Mouse (Mus musculus) MEL (cell line): ENCODE data around the gene Ccdc162. TPM values are rescaled to one million over a fixed set of nuclear protein-coding genes. Genes with fewer than 3 reads are reported as not detected.

ENCODE experiments used
- DNase-seq: peaks from one replicate; pipeline ENCODE4 v3.0.0; 2011; ENCODE audit warnings: low read depth, low spot score
- H3K27ac ChIP-seq: 2 replicates; pipeline ENCODE4 v1.5.1; 2012; ENCODE audit warnings: low read depth, mild to moderate bottlenecking, control low read depth, low read length, moderate library complexity; ENCODE audit not compliant: control insufficient read depth
- H3K27me3 ChIP-seq, 2 experiments: fragments of 150-350 bp in 1 of 2; sonication (generic) in 1 of 2; 2 replicates each; pipeline ENCODE4 v1.6.1; 2012; ENCODE audit warnings: low read length in 2 of 2, mild to moderate bottlenecking in 2 of 2, improper control_type of control experiment in 1 of 2, moderate library complexity in 1 of 2; ENCODE audit not compliant: insufficient read depth in 2 of 2, control insufficient read depth in 1 of 2
- H3K36me3 ChIP-seq, 2 experiments: 2 replicates each; pipeline ENCODE4 v1.6.1; 2012 to 2014; ENCODE audit warnings: low read length in 2 of 2, improper control_type of control experiment in 1 of 2, inconsistent platforms in 1 of 2, mild to moderate bottlenecking in 1 of 2; ENCODE audit not compliant: insufficient read depth in 2 of 2, control insufficient read depth in 1 of 2
- H3K4me1 ChIP-seq, 2 experiments: fragments of 150-350 bp in 1 of 2; sonication (generic) in 1 of 2; 2 replicates each; pipeline ENCODE4 v1.6.1; 2012; ENCODE audit warnings: low read length in 2 of 2, improper control_type of control experiment in 1 of 2, mild to moderate bottlenecking in 1 of 2; ENCODE audit not compliant: insufficient read depth in 2 of 2, control insufficient read depth in 1 of 2
- H3K4me3 ChIP-seq, 2 experiments: fragments of 150-350 bp in 1 of 2; sonication (generic) in 1 of 2; 2 replicates each; pipeline ENCODE4 v1.5.1; 2012; ENCODE audit warnings: low read depth in 2 of 2, low read length in 2 of 2, mild to moderate bottlenecking in 2 of 2, moderate library complexity in 2 of 2, control low read depth in 1 of 2, improper control_type of control experiment in 1 of 2; ENCODE audit not compliant: control insufficient read depth in 1 of 2, insufficient read depth in 1 of 2
- H3K79me2 ChIP-seq: 2 replicates; pipeline ENCODE4 v1.6.1; 2012; ENCODE audit warnings: mild to moderate bottlenecking, low read length, moderate library complexity; ENCODE audit not compliant: control insufficient read depth, poor library complexity, insufficient read depth
- H3K9ac ChIP-seq: 2 replicates; pipeline ENCODE4 v1.6.1; 2012; ENCODE audit warnings: low read depth, mild to moderate bottlenecking, control low read depth, low read length, moderate library complexity; ENCODE audit not compliant: control insufficient read depth, poor library complexity, severe bottlenecking
- H3K9me3 ChIP-seq: fragments of 150-350 bp; sonication (generic); replicated peaks from 2 replicates; pipeline ENCODE4 v1.6.1; 2012; ENCODE audit warnings: mild to moderate bottlenecking, low read length, improper control_type of control experiment, moderate library complexity; ENCODE audit not compliant: insufficient read depth
- BHLHE40 ChIP-seq: IDR thresholded peaks from 2 replicates; pipeline ENCODE4 v1.6.1; 2012; ENCODE audit warnings: low read depth, mild to moderate bottlenecking, inconsistent platforms, low read length, improper control_type of control experiment, borderline replicate concordance
- CHD2 ChIP-seq: IDR thresholded peaks from 2 replicates; pipeline ENCODE4 v1.6.1; 2011; ENCODE audit warnings: low read length, improper control_type of control experiment
- CTCF ChIP-seq, 3 experiments: IDR thresholded peaks in 2 of 3; conservative IDR thresholded peaks in 1 of 3; 2 replicates each; pipeline ENCODE4 v1.5.1; 2011 to 2012; ENCODE audit warnings: low read length in 3 of 3, low read depth in 2 of 3, mild to moderate bottlenecking in 2 of 3, improper control_type of control experiment in 1 of 3, inconsistent platforms in 1 of 3, mixed read lengths in 1 of 3, moderate library complexity in 1 of 3; ENCODE audit not compliant: control insufficient read depth in 1 of 3, insufficient read depth in 1 of 3, poor library complexity in 1 of 3, severe bottlenecking in 1 of 3
- ELF1 ChIP-seq: IDR thresholded peaks from 2 replicates; pipeline ENCODE4 v1.6.1; 2014; ENCODE audit warnings: low read depth, mild to moderate bottlenecking, inconsistent platforms, low read length, improper control_type of control experiment, moderate library complexity
- EP300 ChIP-seq, 2 experiments: IDR thresholded peaks; 2 replicates each; pipeline ENCODE4 v1.6.1; 2011; ENCODE audit warnings: improper control_type of control experiment in 2 of 2, low read length in 2 of 2, low read depth in 1 of 2, mild to moderate bottlenecking in 1 of 2
- ETS1 ChIP-seq: IDR thresholded peaks from 2 replicates; pipeline ENCODE4 v1.6.1; 2012; ENCODE audit warnings: low read depth, mild to moderate bottlenecking, inconsistent platforms, low read length, improper control_type of control experiment, moderate library complexity
- GABPA ChIP-seq: IDR thresholded peaks from 2 replicates; pipeline ENCODE4 v1.6.1; 2012; ENCODE audit warnings: low read depth, mild to moderate bottlenecking, inconsistent platforms, low read length, improper control_type of control experiment, moderate library complexity
- GATA1 ChIP-seq: IDR thresholded peaks from 2 replicates; pipeline ENCODE4 v1.6.1; 2011; ENCODE audit warnings: low read depth, low read length, improper control_type of control experiment
- HCFC1 ChIP-seq: IDR thresholded peaks from 2 replicates; pipeline ENCODE4 v1.6.1; 2012; ENCODE audit warnings: low read depth, mild to moderate bottlenecking, inconsistent platforms, low read length, improper control_type of control experiment, moderate library complexity
- JUND ChIP-seq: IDR thresholded peaks from 2 replicates; pipeline ENCODE4 v1.6.1; 2011; ENCODE audit warnings: low read depth, mild to moderate bottlenecking, improper control_type of control experiment, low read length
- KAT2A ChIP-seq: conservative IDR thresholded peaks from 2 replicates; pipeline ENCODE4 v1.6.1; 2012; ENCODE audit warnings: low read depth, low read length, improper control_type of control experiment, inconsistent platforms
- MAFK ChIP-seq: IDR thresholded peaks from 2 replicates; pipeline ENCODE4 v1.6.1; 2011; ENCODE audit warnings: low read depth, mild to moderate bottlenecking, low read length, improper control_type of control experiment, borderline replicate concordance
- MAX ChIP-seq: IDR thresholded peaks from 2 replicates; pipeline ENCODE4 v1.6.1; 2011; ENCODE audit warnings: low read length, improper control_type of control experiment
- MXI1 ChIP-seq: IDR thresholded peaks from 2 replicates; pipeline ENCODE4 v1.6.1; 2011; ENCODE audit warnings: mild to moderate bottlenecking, low read depth, low read length, improper control_type of control experiment
- MYB ChIP-seq: IDR thresholded peaks from 2 replicates; pipeline ENCODE4 v1.6.1; 2011; ENCODE audit warnings: mild to moderate bottlenecking, low read depth, low read length, improper control_type of control experiment
- MYC ChIP-seq: IDR thresholded peaks from 2 replicates; pipeline ENCODE4 v1.6.1; 2011; ENCODE audit warnings: low read depth, mild to moderate bottlenecking, low read length, improper control_type of control experiment, moderate library complexity
- NRF1 ChIP-seq: IDR thresholded peaks from 2 replicates; pipeline ENCODE4 v1.6.1; 2014; ENCODE audit warnings: low read depth, mild to moderate bottlenecking, inconsistent platforms, low read length, improper control_type of control experiment, moderate library complexity; ENCODE audit not compliant: poor library complexity, insufficient read depth, severe bottlenecking
- POLR2A ChIP-seq, 2 experiments: IDR thresholded peaks; 2 replicates each; pipeline ENCODE4 v1.6.1; 2011 to 2012; ENCODE audit warnings: low read length in 2 of 2, mild to moderate bottlenecking in 2 of 2, control low read depth in 1 of 2, improper control_type of control experiment in 1 of 2, low read depth in 1 of 2, moderate library complexity in 1 of 2; ENCODE audit not compliant: control insufficient read depth in 1 of 2, insufficient read depth in 1 of 2, poor library complexity in 1 of 2
- POLR2AphosphoS2 ChIP-seq: IDR thresholded peaks from 2 replicates; pipeline ENCODE4 v1.6.1; 2011; ENCODE audit warnings: low read length, improper control_type of control experiment
- POLR2AphosphoS5 ChIP-seq: IDR thresholded peaks from 2 replicates; pipeline ENCODE4 v1.6.1; 2012; ENCODE audit warnings: low read depth, borderline replicate concordance, mild to moderate bottlenecking, inconsistent platforms, low read length, moderate library complexity, mixed read lengths
- RAD21 ChIP-seq: IDR thresholded peaks from 2 replicates; pipeline ENCODE4 v1.6.1; 2011; ENCODE audit warnings: mild to moderate bottlenecking, low read depth, low read length, improper control_type of control experiment
- SIN3A ChIP-seq: IDR thresholded peaks from 2 replicates; pipeline ENCODE4 v1.6.1; 2012; ENCODE audit warnings: low read length, improper control_type of control experiment, inconsistent platforms
- TAL1 ChIP-seq: IDR thresholded peaks from 2 replicates; pipeline ENCODE4 v1.6.1; 2012; ENCODE audit warnings: mild to moderate bottlenecking, inconsistent platforms, low read length, moderate library complexity, mixed read lengths
- TBP ChIP-seq: IDR thresholded peaks from 2 replicates; pipeline ENCODE4 v1.8.0; 2011; ENCODE audit warnings: low read depth, low read length, improper control_type of control experiment
- TCF12 ChIP-seq: IDR thresholded peaks from 2 replicates; pipeline ENCODE4 v1.6.1; 2014; ENCODE audit warnings: low read depth, mild to moderate bottlenecking, inconsistent platforms, low read length, improper control_type of control experiment, moderate library complexity
- USF1 ChIP-seq: IDR thresholded peaks from 2 replicates; pipeline ENCODE4 v1.6.1; 2014; ENCODE audit warnings: low read depth, mild to moderate bottlenecking, inconsistent platforms, low read length, improper control_type of control experiment, moderate library complexity
- USF2 ChIP-seq, 2 experiments: IDR thresholded peaks; 2 replicates each; pipeline ENCODE4 v1.6.1; 2011 to 2012; ENCODE audit warnings: improper control_type of control experiment in 2 of 2, low read length in 2 of 2, borderline replicate concordance in 1 of 2, inconsistent platforms in 1 of 2, low read depth in 1 of 2, mild to moderate bottlenecking in 1 of 2; ENCODE audit not compliant: insufficient read depth in 1 of 2
- ZC3H11A ChIP-seq: IDR thresholded peaks from 2 replicates; pipeline ENCODE4 v1.6.1; 2012; ENCODE audit warnings: low read depth, mild to moderate bottlenecking, inconsistent platforms, low read length, improper control_type of control experiment
- ZMIZ1 ChIP-seq: IDR thresholded peaks from 2 replicates; pipeline ENCODE4 v1.6.1; 2012; ENCODE audit warnings: low read depth, mild to moderate bottlenecking, inconsistent platforms, low read length, improper control_type of control experiment, moderate library complexity
- polyA plus RNA-seq, 2 experiments: library from polyadenylated mRNA; stranded (reverse) in 1 of 2; unstranded in 1 of 2; fragments of >175 nt in 1 of 2; fragments of >200 nt in 1 of 2; gene quantifications; 2 replicates each; pipeline versions ENCODE4 v1.2.1 to v1.2.4; 2012; ENCODE audit warnings: low replicate concordance in 2 of 2, low read depth in 1 of 2; ENCODE audit not compliant: insufficient read length in 2 of 2, insufficient read depth in 1 of 2, missing spikeins in 1 of 2
- total RNA-seq: library from RNA; depleted of rRNA; stranded (reverse); fragments of 300-350 nt; gene quantifications from 2 replicates; pipeline ENCODE4 v1.2.3, GENCODE M21; 2012; rRNA removed

Gene Ccdc162
- total RNA-seq (not detected in 2 replicates), polyA plus RNA-seq (under 1 TPM in 1 of 2 experiments, not detected in 1; 0.06 TPM)

DNA sequence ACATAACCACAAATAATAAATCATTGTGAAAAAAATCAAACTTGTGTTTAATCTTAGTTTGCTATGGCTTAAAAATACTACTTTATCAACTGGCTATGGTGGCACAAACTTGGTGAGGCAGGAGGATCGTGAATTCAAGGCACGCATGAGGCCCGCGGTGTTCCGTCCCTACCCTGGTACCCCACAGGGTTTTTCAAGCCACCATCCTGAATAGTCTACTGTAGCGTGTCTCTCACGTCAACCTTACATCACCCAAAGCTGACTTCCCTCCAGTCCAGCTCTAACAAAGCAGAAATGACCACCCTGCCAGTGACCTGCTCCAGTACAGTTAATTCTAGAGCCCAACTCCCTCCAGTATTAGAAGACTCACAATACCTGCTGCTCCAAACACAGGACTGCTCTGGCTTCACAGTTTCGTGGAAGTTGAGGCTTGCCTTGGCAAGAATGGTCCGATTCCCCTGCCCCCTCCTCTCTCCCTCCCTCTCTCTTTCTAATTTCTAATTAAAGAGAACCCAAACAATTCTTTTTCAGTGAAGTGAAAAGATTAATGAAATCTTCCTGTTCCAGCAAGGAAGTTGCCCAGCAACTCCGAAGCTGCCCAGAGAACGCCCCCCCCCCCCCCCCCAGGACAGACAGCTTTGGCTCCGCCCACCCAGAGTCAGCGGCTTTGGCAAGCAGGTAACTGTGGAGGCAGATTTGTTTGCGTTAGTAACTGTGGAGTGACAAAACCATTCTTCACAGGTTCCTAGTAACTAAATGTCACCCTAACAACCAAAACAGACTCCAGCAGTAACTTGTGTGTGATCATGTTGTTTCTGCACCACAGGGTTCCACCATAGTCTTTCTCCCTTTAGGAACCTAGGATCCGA lies at the start of gene Ccdc162:
Ccdc162 (minus strand) TSS at position 606 of the 869 bp plus-strand sequence.
- no peaks in the 10 kb centered on the region for H3K79me2 ChIP-seq
- no peak for DNase-seq
- H3K4me1 ChIP-seq, result peaks cover 0 to 8% of the 10 kb centered on the region in 2 experiments; a peak in 2 of 4 replicates
- no peaks in the 10 kb centered on the region for H3K9me3 ChIP-seq
- TF ChIP-seq TAL1, result no peak
- no peak for TF ChIP-seq MXI1
- TF ChIP-seq ZC3H11A, result no peak
- TF ChIP-seq CHD2, result no peak
- TF ChIP-seq MAX, result no peak
- no peak for TF ChIP-seq SIN3A
- TF ChIP-seq ETS1, result no peak
- no peak for TF ChIP-seq GATA1
- TF ChIP-seq BHLHE40, result no peak
- no peak for TF ChIP-seq POLR2A (IDR thresholded peaks at IDR 0.05; ENCODE audit: control insufficient read depth in 1 of 2, insufficient read depth in 1 of 2, low read depth in 1 of 2, low read length in 2 of 2, poor library complexity in 1 of 2)
- TF ChIP-seq HCFC1, result no peak
- TF ChIP-seq USF2 (IDR thresholded peaks at IDR 0.05; ENCODE audit: borderline replicate concordance in 1 of 2, insufficient read depth in 1 of 2, low read depth in 1 of 2, low read length in 2 of 2), result no peak
- no peak for TF ChIP-seq POLR2AphosphoS2
- no peak for TF ChIP-seq TBP
- no peak for TF ChIP-seq MYB
- no peak for TF ChIP-seq MYC
- no peak for TF ChIP-seq GABPA
- TF ChIP-seq KAT2A, result no peak
- no peak for TF ChIP-seq CTCF (IDR thresholded peaks at IDR 0.05 in 2 of 3, conservative IDR thresholded peaks at IDR 0.05 in 1 of 3; ENCODE audit: control insufficient read depth in 1 of 3, insufficient read depth in 1 of 3, low read depth in 2 of 3, low read length in 3 of 3, poor library complexity in 1 of 3, severe bottlenecking in 1 of 3)
- no peak for TF ChIP-seq USF1
- TF ChIP-seq, all 39 proteins: peak for 0
- Histone ChIP-seq H3K36me3 (peaks cover 0 to 5% of the 10 kb centered on the region in 2 experiments; a peak in 1 of 4 replicates), H3K9ac (no peak within 1 kb of the TSS), H3K27ac (no peak within 1 kb of the TSS), H3K4me3 (no peak within 1 kb of the TSS), H3K27me3 (no peaks in the 10 kb centered on the region)

DNA sequence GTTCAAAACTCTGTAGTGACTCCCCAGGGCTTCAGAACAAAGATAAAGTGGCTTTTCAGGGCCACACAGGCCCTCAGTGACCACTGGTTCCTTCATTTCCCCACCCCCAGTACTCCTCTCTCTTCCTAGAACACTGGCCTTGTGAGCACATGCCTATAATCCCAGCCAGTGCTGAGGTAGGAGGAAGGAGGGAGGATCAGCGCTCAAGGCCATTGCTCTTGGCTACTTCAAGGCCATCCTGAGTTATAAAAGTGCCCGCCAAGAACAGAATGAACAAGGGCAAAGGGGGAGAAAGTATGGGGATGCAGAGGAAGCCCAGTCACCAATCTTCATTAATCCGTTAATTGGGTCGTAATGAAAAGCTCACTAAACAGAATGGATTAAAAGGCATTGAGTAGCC lies 49.2 kb upstream of the Ccdc162 start:
- no peak overlapping the region for H3K27ac ChIP-seq
- TF ChIP-seq MAX (no peak), MAFK (no peak), POLR2AphosphoS5 (no peak), TBP (no peak), NRF1 (no peak), JUND (no peak), KAT2A (no peak), EP300 (IDR thresholded peaks at IDR 0.05; ENCODE audit: low read depth in 1 of 2, low read length in 2 of 2) (no peak), BHLHE40 (no peak), MXI1 (no peak), ELF1 (no peak), TCF12 (no peak), HCFC1 (no peak), GATA1 (no peak), RAD21 (no peak), ZMIZ1 (no peak), ZC3H11A (no peak)
- TF ChIP-seq, all 39 proteins: peak for 0

More for the DNA sequence above, 49.2 kb upstream of the Ccdc162 start:
- Histone ChIP-seq H3K36me3 (no peaks in the 10 kb centered on the region), H3K9me3 (no peaks in the 10 kb centered on the region), H3K27me3 (no peaks in the 10 kb centered on the region), H3K4me1 (no peaks in the 10 kb centered on the region), H3K79me2 (no peaks in the 10 kb centered on the region), H3K9ac (no peak overlapping the region), H3K4me3 (no peak overlapping the region)
- no peak for DNase-seq
